Mouse (Mus musculus): ENCODE data around the gene Ube2l6.

- TF ChIP-seq CTCF (IDR thresholded peaks at IDR 0.05; ENCODE audit: borderline replicate concordance, extremely low read depth, insufficient read depth, insufficient read length) = no peak
- TF ChIP-seq POLR2A (IDR thresholded peaks at IDR 0.05; ENCODE audit: borderline replicate concordance, extremely low read depth, insufficient read depth, insufficient read length, poor library complexity, severe bottlenecking) = no peak
Measured at GRCm38 (mm10) chr2:84843654-84844053, 45.0 kb downstream of the Ube2l6 start.

Measured in brain, embryonic 14.5 days (tissue).